Mouse (Mus musculus) heart, postnatal 4 days (tissue): Measurements from ENCODE around the gene Rap1gds1. TPM values are rescaled to one million over a fixed set of nuclear protein-coding genes. Genes with fewer than 3 reads are reported as not detected.

Source experiments
- DNase-seq: peaks from one replicate; pipeline ENCODE4 v3.0.0; 2021
- total RNA-seq, 2 experiments: library from RNA; stranded (reverse); gene quantifications; 2 replicates each; pipeline ENCODE4 v1.2.3; 2021

Rap1gds1 gene
- total RNA-seq = 10 to 100 TPM; 50.2 to 52.3 TPM

DNA sequence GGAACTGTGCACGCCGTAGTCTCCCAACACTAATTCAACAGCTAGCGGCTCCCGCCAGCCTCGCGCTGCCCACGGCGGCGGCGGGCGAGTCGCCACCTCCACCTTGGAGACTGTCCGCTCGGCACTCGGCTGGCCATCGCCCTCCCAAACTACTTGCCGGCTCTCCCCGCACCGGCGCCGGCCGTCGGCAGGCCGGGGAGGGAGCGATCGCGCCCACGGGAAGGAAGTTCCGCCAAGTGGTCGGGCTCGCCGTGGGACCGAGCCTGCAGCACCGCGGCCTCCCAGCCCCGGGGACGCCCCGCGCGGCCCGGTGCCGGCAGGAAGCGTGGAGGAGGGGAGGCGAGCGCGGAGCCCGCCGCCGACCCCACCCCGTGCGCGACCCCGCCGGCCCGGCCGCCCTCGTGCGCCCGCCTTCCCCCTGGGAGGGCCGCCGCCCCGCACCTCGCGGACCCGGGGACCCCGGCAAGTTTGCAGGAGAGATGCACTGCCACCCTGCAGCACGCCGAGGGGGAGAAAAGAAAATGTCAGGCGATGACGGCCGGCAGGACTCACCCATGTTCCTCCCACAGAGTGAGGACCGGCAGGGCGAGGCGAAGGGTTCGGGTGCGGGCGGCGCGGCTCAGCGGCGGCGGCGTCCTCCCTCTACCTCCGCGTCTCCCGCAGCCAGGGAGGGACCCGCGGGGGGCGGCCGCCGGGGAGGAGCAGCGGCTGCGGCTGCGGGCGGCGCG is at the start of gene Rap1gds1:
TSS of gene Rap1gds1 (minus strand) at position 718 of the 728 bp plus-strand sequence.
- DNase-seq = peak; percentile 68

- DNase-seq = no peak
These were observed 43.4 kb upstream of the Rap1gds1 start for GRCm38 (mm10) chr3:139118446-139118845.

GRCm38 (mm10) chr3:139116733-139117337 is 41.8 kb upstream of the Rap1gds1 start:
- no peak for DNase-seq

DNA sequence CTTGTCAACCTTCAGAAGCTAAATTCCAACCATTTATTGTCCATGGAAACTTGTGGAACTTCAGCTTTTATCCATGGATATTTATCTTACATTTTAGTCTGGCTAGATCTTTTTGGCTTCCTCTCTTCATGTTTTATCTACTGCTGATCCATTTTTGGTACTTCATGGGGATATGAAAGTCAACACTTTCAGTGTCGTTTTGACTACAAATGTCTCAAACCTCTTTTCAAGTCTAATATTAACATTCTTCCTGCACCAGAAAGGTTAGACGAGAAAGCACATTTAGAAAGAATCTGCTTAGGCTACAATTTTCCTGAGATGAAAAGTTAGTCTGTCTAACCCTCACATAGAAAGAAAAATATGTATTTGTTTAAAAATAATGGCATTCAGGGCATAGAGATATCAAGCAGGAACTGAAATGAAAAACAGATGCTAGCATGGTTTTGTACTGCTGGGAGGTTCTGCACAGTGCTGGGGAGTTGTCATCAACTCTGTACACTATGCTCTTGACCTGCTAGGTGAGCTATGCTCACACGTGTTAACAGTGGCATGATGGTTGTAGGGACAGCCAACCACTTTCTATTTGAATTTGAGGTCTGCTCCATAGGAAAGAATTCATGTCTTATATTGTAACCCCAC is 37.5 kb upstream of the Rap1gds1 start:
- no peak for DNase-seq

GRCm38 (mm10) chr3:139111877-139112276 is 36.9 kb upstream of the Rap1gds1 start:
- DNase-seq = no peak

DNA sequence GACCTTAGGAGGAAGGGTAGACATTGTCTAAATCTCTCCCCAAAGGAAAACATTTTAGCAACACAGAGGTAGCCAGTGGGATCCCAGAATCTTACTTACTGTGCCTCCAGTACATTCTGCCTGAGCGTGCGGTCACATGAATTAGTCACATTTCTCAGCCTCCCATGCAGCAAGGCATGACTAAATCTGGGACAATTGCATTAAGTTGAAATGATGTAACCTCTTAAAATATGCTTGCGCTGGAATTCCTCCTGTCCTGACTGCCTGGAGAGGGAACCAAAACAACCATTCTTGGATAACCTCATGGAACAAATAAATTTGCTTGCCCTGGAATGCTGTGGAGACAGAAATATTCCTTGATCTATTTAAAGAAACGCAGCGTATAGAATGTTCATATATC is 33.2 kb upstream of the Rap1gds1 start:
- no peak for DNase-seq

DNA sequence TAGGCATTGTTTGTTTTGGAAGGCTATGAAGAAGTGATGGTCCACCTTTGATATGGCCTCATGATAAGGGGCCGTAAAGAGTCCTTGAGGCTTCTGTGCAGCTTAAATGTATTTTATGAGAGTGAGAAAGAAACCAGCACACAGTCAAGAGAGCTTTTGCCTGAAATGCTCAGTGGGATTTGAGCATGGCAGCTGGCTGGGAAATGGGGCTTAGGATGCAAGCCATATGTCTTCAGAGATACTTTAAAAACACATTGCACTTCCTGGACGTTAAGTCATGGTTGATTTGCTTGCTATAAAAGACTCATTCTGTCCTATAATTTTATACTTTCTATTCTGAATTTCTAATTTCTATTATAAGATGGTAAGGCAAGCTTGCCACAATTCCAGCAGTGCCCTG is 28.9 kb upstream of the Rap1gds1 start:
- no peak for DNase-seq

- no peak for DNase-seq
These were observed 28.3 kb upstream of the Rap1gds1 start for GRCm38 (mm10) chr3:139103346-139103745.

DNA sequence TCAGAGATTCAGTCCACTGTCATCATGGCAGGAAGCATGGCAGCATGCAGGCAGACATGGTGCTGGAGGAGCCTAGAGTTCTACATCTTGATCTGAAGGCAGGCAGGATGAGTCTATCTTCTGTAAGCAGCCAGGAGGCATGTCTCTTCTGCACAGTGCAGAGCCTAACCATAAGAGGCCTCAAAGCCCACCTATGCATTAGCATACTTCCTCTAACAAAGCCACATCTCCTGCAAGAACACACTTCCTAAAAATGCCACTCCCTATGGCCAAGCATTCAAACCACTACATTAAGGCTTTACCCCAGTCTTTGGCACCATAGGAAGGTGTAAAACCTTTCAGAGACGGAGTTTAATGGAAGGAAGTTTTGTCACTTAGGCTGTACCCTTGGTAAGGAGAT is 26.9 kb upstream of the Rap1gds1 start:
- DNase-seq = no peak

- DNase-seq = no peak
These were observed 24.3 kb upstream of the Rap1gds1 start for GRCm38 (mm10) chr3:139099284-139099683.

- no peak for DNase-seq
These were observed 20.9 kb upstream of the Rap1gds1 start for GRCm38 (mm10) chr3:139095894-139096293.

- no peak for DNase-seq
These were observed 13.5 kb upstream of the Rap1gds1 start for GRCm38 (mm10) chr3:139088526-139088925.

- no peak for DNase-seq
These were observed 9.0 kb upstream of the Rap1gds1 start for GRCm38 (mm10) chr3:139083778-139084539.

- DNase-seq = no peak
These were observed 4.8 kb upstream of the Rap1gds1 start for GRCm38 (mm10) chr3:139079831-139080230.

DNA sequence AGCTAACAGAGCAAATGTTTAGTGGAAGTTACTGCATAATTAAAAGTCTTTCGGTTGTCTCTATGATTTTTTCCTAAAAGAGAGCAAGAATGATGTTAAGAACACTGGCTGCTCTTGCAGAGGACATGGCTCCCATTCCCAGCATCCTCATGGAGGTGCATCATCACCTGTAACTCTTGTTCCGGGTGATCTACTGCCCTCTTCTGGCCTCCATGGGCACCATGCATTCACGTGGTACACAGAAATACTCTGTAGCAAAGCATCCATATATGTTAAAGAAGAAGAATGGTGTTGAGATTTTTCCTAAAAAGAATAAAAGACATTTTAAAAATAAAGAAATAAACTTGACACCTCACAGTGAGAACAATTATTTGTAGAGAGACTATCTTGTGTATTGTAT is 3.0 kb upstream of the Rap1gds1 start:
- no peak for DNase-seq

DNA sequence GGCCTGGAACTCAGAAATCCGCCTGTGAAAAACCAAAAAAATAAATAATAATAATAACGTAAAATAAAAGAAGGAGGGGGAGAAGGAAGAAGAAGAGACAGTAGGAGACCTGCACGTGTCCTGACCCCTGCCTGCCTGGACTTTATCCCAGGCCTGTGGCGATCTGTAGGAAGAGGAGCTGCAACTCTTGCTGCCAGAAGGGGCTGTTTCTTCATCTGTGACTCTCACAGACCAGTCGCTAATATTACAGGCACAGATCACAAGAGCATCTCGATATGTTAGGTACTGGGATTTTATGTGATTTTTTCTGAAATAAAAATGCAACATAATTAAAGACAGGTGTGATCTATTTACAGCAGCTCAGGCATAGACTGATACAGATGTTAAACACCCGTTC is 1.1 kb upstream of the Rap1gds1 start:
- no peak for DNase-seq

GRCm38 (mm10) chr3:139075333-139076058 is 495 bp upstream of the Rap1gds1 start:
- peak; percentile 94 for DNase-seq

- DNase-seq = no peak
These were observed 1.1 kb downstream of the Rap1gds1 start for GRCm38 (mm10) chr3:139073801-139074483.

- no peak for DNase-seq
These were observed 5.5 kb downstream of the Rap1gds1 start for GRCm38 (mm10) chr3:139069539-139069938.

DNA sequence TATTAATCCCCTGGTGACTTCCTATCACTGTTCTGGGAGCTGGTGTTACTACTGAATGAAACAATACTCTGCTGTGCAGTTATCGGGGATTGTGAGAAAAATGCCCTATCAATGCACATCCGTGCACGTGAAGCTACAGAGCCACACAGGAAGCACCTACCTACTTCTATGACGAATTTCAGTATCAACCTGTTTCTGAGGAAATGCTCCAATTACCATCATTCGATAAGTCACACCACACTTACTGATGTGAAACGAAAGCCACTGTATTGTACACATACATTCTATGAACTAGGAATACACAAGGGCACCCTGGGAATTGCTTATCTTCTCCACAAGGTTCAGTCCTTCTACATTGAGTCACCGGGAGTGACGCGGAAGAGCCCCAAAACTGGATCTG is 10.9 kb downstream of the Rap1gds1 start:
- DNase-seq = no peak

DNA sequence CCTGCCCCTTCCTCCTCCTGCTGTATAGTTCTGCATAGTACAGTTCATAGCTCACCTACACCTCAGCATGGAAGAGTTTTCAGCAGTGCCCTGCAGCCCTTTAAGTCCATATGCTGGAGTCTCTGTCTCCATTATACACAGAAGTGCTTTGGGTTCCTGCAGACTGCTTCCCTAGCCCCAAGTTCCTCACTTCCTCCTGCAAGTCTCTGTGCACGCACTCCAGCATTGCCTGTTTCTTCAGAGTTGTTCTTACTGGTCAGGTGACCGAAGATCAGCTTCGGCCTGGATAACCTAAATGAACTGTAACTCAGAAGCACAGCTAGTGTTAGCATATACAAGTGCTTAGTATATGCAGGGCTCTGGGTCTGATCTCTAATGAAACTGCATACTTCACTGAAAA is 12.9 kb downstream of the Rap1gds1 start:
- DNase-seq = no peak
